Mouse (Mus musculus) testis, adult 2 months (tissue): ENCODE measurements around the gene Gm16485.

Source experiments
- CTCF ChIP-seq: fragments of 200-500 bp; IDR thresholded peaks from 2 replicates; pipeline ENCODE4 v1.5.1; 2012; ENCODE audit warnings: low read depth, mild to moderate bottlenecking, inconsistent platforms, low read length, moderate library complexity; ENCODE audit not compliant: control insufficient read depth, insufficient read depth, insufficient replicate concordance
- POLR2A ChIP-seq: fragments of 200-500 bp; IDR thresholded peaks from 2 replicates; pipeline ENCODE4 v1.6.1; 2012; ENCODE audit warnings: low read depth, mild to moderate bottlenecking, inconsistent platforms, low read length, moderate library complexity; ENCODE audit not compliant: control insufficient read depth

- no peak for TF ChIP-seq POLR2A
- TF ChIP-seq CTCF: no peak
Observed at GRCm38 (mm10) chr9:8996494-8996893, 24.9 kb downstream of the Gm16485 start.
